Mouse (Mus musculus) T-helper 1 cell (primary cell): Measurements from ENCODE around the gene Olfr811.

ENCODE experiments used
- in situ Hi-C: fragments of 300-600 bp; cut with MboI, MseI; formaldehyde crosslinking; loops from one replicate; pipeline ENCODE4 v1.15.1; 2025; ENCODE audit warnings: high pct_unique_total_duplicates

Gene Olfr811

GRCm38 (mm10) chr10:129804296-129804695 lies at the start of gene Olfr811:
TSS of gene Olfr811 (minus strand) at chr10:129804396.
- in situ Hi-C loops, result no loop called here

- in situ Hi-C loops, result no loop called here
Measured at GRCm38 (mm10) chr10:129847343-129847742, 43.1 kb upstream of the Olfr811 start.

DNA sequence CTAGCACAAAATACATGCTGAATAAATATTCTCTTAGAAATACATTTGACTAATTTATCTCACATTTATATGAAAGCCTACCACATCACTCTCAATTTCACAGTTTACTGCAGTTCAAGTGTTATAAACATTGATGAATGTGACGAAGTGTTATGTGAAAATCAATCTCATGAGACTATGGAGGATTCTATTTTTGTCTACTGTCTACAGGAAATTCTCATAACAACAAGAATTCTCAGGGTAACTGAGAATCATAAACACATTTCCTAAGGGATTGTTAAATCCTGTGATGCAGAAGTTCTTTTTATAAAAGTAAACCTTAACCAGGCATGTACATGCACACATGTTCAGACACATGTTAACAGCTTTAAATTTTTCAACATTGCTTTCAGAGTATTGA lies 41.8 kb upstream of the Olfr811 start, which contains the start of gene Olfr812:
Gene Olfr812 (minus strand): TSS at position 101 of the 400 bp plus-strand sequence.
- in situ Hi-C loops, result no loop called here

- in situ Hi-C loops, result no loop called here
Measured at GRCm38 (mm10) chr10:129794817-129795216, 9.4 kb downstream of the Olfr811 start, which contains the start of gene Olfr810. TSS of gene Olfr810 (minus strand) at chr10:129794917.

DNA sequence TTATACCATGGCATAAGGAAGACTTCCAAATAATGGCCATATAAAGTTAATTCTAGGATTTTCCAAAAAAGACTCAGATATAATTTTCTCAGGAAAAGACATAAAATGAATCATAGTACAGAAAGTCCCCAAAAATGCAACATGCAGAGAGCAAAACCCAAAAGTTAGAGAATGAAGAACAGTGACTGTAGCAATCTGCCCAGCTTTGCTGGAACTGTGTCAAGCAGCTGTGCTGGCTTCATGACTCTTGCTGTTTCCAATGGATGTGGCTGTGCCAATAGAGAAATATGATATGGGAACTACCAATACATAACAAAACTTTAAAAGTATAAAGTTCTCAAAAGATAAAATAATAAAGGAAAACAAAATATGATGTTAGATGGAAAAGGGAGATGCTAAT lies 26.1 kb downstream of the Olfr811 start:
- in situ Hi-C loops, result no loop called here

DNA sequence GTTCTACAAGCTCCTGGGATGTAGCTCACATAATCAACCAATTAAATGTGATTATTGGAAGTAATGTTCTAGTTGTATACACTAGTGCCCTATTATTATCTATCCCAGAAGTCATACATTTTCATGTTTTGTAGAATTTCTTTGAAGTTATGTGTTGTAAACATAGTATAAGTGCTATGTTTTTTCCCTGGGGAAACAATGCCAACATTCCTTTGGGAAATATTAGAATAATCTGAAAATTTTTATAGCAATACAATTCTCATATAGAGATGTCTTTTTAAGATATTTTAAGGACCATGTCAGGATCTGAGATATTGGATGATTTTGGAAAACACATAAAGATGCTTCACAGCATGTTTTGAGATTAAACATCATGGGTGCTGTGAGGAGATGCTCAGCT lies 29.9 kb downstream of the Olfr811 start, which contains the start of gene Olfr809:
Gene Olfr809 (plus strand): TSS at position 301 of the 400 bp plus-strand sequence.
- in situ Hi-C loops, result no loop called here

DNA sequence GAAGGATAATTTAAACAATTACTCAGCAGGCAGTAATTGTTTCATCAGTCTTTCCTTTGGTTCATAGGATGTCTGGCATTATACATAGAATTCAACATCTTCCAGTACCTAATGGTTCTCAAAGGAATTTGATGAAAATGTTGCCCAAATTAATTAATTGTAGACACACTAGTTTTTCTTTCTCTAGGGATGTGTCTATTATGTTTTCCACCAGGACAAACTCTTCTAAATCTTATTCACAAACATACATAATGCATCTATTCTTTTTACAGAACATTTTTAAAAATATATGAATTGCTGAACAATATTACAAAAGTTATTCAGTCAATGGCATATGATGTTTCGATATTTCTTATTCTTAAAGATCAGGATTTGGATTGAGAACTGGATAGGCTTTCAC lies 39.0 kb downstream of the Olfr811 start, which contains the start of gene Olfr808:
Gene Olfr808 (plus strand): TSS at position 301 of the 400 bp plus-strand sequence.
- in situ Hi-C loops, result no loop called here

DNA sequence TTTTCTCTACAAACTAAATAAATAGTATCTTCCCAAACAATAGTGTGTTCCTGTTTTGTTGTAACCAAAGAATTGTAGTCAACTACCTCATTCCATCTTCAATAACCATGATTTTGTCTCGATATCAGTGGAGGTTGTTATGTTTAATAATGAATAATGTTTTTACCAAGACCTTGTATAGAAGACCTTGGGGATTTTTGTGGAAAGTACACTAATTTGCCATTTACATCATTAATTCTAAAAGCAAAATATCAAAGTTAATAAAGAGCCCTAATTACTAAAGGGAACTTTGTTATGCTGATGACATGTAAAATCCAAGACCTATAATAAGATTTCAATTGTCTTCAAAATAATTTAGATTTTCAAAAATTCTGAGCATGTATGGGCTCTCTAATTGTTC lies 46.5 kb downstream of the Olfr811 start, which contains the start of gene Olfr807:
Gene Olfr807 (minus strand): TSS at position 101 of the 400 bp plus-strand sequence.
- in situ Hi-C loops, result no loop called here
